Mouse (Mus musculus) kidney, adult 18-20 months (tissue): ENCODE results near the gene Tcl1b5.

Source experiments
- DNase-seq: peaks from one replicate; pipeline ENCODE4 v3.0.0; 2021

The Tcl1b5 gene

DNA sequence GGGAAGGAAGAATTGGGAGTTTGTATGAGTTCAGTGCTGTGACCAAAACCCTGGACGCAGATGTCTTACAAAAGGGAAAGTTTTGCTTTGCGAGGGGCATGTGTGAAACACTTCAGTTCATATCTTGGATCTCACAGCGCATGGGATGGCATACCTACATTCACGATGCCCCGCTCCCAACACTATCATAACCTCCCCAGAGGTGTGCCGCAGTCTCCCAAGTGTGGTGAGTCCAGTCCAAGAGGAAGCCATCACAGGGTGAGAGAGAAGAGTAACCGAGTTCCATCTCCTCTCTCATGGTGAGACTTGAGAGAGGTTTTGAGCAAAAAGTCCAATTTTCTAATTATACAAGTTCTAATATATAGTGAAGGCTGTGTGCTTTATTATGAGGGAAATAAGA, 33.1 kb downstream of the Tcl1b5 start:
- DNase-seq: no peak

DNA sequence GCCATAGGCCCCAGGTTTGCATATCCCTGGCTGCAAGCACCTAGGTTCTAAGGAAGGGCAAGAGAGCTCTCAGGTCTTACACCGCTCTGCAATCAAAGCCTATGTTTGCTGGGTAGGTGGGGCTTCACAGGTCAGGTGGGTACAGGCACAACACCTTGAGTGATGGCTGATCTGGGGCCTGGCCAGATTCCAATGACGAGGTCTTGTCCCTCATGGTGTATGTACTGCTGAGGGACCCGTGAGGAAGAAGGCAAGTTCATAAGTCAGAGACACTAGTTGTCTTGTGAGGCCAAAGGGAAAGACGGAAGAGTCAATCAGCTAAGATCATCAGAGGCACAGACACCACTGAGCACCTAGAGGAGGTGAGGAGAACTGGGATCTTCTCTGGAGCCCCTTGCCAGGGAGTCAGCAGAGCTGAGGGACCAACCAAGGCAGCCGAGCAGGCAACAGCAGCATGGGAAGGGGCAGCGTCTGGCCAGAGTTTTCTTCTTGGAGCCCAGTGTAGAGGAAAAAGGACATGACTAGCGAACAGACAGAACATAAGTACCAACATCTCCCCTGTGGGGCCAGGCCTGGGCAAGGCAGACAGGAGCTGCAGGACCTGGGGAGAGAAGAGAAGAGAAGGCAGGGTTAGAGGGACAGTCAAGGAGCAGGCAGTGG, 41.1 kb downstream of the Tcl1b5 start:
- no peak for DNase-seq

DNA sequence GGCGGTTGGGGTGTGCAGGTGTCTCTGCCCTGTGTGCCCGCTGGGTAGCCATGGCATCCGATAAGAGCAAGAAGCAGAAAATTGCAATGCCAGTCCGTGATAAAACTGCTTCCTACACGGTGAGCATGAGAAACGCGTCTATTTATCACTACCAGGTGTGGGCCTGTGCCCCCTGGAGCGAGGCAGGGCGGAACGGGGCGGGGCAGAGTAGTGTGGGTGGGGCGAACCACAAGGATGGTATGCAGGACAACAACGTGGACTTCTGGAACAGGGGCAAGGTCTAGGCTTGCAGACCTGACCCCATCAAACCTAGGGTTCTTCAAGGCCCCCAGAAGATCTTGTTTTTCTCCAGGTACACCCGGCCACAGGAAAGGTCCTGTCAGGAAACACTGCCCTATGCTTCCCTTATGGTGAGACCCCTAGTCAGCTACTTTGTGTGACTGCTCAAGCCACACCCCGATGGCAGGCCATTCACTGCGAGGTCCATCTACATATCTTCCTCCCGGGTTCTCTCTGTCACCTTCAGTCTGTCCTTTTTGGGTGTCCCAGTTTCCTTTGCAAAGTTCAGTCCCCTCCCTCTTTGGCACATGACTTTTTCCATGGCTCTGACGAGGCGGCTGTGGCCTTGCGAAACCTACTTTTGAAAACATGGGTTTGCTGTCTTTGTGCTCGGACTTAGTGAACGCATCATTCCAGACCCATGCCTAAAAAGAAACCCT, 46.6 kb downstream of the Tcl1b5 start, which contains the start of gene Tcl1:
Gene Tcl1, minus strand, starts transcription at position 193 of the 719 bp plus-strand sequence.
- DNase-seq: no peak

DNA sequence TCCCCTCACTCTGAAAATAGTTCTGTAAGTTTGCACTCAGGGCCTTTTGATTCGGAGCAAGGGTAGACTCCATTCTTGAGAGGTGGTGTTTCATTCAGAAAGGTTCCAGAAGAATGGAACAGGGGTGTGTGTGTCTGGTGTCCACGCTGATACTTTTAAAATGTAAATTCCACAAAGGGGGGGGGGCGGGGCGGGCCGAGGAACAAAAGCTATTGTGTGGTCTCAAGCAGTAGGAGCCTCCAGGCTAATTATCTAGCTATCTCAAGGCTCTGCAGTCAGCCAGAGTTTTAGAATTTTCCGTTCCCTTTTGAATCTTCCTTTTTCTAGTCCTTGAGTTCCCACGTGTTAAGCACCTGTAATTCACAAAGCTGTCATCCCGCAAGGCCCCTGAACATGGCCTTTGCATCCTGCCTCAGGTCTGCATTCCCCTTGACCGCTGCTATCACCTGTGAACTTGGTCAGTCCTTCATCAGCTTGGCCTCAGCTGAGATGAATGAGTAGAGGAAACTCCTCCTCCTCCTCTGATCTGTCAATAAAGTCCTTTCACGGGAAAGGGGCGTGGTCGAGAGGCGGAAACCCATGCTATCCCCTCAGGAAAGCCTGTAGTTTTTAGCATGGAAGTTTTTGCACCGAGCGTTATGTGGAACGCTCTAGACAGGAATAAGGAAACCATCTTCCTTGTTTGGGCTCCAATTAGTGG, 48.6 kb downstream of the Tcl1b5 start:
- DNase-seq: no peak
